Mouse (Mus musculus) A20 (cell line): ENCODE results near the gene Shoc2.
A peak's percentile ranks its signal among the peaks of the same experiment; 100 is the strongest.
"Not testable (repeated sequence)": the region's sequence is repeated elsewhere in the genome, so short reads cannot be mapped to it uniquely, and the experiment has no call there.

Experiments used
- DNase-seq: peaks from one replicate; pipeline ENCODE4 v3.0.0-alpha.2; 2011; ENCODE audit warnings: low read depth, low spot score

Gene Shoc2

DNA sequence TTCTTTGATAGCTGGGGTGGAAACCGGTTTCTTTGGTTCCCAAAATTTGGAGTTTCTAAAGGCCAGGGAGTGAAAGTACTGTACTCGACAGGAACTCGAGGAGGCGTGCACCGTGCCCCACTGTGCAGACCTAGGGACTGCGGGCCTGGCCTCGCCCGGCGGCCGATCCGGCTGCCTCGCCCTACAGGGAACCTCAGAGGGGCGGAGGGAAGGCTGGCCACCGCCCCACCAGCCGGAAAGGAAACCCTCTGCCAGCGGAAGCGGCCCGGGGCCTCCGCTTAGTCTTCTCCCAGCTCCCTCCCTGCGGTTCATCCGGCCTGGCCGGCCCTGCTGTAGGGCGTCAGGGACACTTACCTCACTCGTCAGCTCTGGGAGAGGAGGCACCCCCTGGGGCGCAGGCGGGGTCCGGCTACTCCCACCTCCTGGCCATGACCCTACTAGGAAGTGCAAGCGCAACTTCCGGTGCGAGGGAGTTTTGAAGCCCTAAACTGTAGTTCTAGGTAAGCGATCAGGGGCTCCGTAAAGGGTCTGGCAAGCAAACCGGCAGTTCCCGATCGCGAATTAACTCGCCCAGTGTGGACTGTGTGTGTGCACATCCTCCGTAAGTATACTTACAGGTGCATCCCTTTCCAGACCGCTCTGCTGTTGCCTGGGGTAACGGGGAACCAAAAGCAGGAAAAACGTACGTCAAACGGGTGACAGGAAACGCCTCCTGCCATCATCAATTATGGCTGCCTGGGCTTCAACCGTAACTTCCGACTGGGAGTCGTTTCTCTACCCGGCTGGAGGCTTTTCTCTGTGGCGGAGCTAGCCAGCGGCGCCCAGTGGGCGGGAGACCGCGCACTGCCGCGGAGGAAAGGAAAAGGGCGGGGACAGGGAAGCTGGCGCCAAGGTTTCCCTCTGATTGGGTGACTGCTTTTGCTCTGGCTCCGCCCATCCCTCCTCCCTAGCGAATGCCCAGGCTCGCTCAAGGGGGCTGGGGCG lies at the start of gene Shoc2, which contains the start of gene Bbip1:
Gene Shoc2 (plus strand): TSS at position 505 of the 984 bp plus-strand sequence.
Gene Bbip1 (minus strand): TSS at position 826 of the 984 bp plus-strand sequence.
- peak; percentile 99 for DNase-seq

DNA sequence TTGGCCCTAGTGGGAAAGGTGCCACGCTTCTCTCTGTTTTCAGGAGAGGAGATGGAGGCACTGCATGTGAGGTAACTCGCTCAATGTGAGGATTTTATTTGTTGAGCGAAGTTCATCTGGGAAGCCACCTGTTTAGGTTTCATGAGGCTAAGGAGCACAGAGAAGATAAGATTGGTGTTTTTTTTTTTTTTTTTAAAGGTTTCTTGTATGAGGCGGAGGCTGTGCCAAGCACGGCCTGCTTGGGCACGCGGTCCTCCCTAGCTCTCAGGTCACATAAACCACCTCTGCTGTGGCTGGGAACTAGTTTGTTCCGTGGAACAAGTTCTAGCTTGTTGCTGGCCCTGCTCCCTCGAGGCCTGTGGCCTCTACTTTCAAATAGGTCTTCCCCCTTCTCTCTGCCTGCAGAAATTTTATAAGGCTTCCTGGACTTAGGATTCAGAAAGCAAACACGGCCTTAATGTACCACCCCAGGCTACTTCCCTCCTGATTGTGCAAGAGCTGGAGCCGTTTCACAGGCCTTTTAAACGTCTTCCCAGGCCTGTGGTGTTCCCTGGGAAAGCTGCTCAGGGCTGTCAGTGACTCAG lies 49.5 kb upstream of the Shoc2 start:
- DNase-seq = no peak

DNA sequence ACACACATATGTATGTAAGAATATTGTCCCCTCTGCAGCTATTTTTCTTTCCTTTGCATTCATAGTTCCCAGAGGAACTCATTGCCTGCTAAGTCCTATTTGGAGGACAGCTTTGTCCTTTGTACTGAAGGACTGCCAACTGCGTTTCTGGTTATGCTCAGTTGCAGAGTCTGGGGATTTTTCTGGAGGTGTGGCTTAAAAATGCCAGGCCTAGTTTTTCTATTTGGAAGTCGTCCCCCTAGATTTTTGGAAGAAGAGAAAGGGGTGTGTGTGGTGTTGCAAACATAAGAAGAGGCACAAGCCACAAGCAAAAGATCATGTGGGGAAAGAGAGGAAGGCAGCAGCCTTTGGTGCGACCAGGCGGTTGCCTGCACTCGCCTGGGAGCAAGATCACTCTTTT lies 46.1 kb upstream of the Shoc2 start:
- DNase-seq = no peak

DNA sequence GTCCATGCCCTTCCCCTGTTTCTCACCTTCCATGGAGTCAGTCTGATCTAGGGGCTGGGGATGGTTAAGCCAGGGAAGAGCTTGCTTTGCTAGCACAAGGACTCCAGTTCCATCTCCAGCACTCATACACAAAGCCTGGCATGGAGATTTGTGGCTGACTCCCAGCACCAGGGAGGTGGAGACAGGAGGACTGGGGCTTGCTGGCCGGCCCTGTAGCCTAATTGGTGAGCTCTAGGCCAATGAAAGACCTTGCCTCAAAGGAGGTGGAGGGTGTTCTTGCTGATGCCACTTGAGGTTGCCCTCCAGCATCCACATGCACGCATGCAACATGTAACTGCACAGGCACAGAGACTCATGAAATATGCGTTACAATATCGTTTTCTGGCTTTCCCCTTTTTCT lies 45.6 kb upstream of the Shoc2 start:
- no peak for DNase-seq

DNA sequence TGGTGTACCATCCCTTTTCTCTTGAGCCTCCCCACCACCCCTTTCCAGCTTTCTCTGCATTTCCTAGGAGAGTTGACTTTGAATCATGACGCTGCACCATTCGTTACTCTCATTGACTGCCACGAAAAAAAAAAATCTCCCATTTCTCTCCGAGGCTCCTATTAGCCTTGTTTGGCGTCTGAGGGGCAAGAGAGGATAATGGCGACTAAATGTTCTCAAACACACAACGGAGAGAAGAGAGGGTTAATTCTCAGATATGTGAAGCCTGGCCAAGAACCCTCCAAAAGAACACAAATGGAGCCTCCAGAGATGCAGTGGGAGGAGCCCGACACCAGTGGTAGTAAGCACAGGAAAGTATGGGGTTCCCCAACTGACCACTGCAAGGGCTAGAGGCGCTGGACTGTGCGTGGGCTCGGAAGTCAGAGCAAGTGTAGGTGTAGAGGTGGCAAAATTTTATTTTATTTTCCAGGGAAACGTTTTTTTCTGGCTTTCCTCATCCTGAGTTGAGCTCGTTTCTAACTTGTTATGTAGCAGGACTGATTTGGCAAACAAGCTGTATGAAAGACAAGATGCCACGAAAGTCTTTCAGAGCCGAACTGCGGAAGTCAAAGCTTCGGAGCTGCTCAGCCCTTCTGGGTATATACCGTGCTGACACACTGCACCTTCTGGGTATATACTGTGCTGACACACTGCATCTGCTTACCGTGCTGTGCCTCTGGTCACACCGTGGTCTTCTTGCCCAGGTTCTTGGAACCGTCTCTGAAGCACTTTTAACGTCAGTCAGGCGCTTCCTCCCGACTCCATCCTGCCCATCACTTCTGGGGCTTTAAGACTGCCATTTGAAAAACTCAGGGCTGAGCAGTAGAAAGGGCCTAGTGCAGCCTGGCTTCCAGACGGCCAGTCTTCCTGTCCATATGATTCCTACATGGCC lies 44.9 kb upstream of the Shoc2 start:
- no peak for DNase-seq

DNA sequence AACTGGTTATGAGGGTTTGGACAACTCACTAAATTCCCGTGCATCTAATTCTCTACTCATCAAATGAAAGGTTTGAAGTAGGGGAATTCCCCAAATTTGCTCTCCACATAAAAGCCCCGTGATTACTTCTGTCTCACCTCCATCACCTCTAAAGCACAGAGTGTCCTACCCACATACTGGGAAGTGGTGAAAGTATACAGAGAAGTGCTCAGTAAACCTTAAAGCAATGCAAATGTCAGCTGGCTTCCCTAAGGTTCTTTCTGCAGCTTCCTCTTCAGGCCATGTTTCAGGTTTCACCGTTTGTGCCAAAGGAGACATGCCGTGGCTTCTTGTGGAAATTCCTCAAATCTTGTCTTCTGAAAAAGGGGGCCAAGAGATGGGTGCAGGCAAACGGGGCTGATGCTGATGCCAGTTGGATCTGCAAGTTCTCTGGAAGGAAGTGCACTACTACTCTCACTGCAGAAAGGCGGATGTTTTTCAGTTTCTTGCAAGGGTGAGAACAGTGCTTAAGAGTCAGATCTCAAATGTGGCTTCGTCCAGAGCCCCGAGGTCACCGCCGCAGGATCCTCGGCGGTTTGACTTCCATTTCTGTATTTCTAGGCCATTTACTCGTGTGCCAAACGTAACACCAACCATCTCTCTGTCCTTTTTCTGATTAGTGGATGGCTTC lies 44.0 kb upstream of the Shoc2 start:
- DNase-seq = peak; percentile 19

DNA sequence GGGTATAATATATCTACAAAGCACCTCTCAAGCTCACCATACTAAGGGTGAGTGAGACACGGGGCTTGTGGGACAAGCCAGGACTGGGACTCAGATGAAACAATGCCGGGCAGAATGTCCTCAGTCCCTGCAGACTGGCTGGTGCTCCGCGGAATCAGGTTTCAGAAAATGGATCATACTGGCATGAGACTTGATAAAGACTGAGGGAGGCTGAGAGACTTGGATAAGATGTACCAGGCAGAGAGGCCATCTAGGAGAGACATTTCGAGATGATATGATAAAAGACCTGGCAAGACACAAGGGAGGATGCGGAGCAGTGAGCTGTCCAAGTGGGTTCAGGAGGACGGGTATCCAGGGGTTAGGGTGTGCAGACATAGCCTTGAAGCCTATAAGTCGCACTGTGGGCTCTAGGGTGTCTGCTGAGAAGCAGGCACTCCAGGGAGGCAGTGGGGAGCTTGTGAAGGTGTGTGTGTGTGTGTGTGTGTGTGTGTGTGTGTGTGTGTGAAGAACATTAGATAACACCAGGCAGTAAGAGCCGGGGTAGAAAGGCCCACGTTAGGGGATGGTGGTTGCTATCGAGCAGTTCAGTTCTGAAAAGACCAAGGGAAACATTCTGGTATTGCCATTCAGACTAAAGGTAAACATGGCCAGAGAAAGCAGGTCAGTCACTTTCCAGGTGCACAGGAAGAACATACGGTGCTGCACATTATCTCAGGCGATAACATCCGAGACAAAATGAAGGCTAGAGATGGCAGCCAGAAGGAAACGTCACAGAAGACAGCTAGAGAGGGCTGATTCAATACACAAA lies 42.0 kb upstream of the Shoc2 start:
- no peak for DNase-seq

DNA sequence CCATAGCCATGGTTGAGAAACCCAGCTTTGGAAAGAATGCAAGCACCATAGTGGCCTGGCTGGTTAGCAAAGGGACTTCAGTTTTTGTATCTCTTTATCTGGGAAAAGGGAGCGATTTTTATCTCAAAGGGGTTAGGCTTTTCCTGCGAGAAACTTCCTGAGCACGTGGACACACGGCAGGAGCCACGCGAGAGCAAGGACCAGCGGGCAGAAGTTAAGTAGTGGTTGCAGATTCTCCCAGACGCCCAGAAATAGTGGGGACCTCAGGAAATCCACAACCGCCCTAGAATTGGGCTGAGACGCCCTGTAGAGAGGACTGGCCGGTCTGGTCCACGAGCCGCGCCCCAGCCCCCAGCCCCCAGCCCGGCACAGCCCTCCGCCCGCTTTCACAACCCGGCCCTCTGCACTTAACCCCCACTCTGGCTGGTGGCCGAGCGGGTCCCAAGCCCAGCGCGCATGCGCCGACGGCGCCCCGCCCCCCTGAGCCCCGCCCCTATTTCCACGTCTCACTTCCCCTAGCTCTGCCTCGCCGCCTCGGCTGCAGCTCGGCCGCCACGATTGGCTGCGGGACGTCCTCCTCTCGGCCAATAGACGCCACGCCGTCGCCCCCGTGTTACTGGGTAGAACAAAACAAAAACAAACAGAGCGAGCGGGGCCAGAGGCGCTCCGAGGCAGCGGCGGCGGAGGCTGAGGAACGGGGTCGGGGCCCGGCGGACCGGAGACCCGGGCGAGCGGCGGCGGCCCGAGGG lies 41.2 kb upstream of the Shoc2 start:
- peak; percentile 98 for DNase-seq

DNA sequence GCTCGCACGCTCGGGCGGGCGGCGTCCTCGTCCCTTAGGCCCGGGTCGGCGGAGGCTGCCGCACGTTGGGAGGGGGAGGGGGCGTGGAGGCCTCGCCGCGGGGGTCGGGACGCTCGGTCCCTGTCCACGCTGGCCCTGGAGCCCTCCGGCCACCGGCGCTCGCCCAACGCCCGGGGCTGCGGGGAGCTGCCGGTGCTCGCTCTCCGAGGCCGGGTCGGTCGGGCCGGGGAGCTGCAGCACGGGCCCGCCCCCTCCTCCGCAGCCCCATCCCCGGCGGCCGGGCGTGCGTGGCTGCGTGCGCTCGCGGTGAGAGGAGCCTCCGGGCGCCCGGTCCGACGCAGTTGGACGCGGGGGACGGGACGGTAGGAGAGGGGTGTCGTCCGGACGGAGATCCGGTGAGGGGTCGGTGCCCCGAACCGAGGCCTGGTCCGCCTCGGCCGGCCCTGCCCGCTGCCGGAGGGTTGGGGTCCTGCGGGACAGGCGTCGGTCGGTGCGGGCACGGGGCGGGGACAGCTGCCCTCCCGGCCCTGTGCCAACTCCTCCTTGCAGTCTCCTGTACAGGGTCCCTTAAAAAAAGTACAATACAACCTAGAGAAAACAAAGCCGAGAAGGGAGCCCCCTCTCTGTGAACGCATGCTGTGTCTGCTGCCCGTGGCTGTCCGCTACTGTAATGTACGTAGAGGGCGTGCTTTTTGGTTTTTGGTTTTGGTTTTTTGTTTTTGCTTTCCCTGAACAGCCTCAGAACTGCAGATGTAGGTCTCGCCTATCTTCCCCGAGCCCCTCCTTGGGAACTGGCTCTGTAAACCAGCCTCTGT lies 40.4 kb upstream of the Shoc2 start:
- DNase-seq = peak; percentile 85

DNA sequence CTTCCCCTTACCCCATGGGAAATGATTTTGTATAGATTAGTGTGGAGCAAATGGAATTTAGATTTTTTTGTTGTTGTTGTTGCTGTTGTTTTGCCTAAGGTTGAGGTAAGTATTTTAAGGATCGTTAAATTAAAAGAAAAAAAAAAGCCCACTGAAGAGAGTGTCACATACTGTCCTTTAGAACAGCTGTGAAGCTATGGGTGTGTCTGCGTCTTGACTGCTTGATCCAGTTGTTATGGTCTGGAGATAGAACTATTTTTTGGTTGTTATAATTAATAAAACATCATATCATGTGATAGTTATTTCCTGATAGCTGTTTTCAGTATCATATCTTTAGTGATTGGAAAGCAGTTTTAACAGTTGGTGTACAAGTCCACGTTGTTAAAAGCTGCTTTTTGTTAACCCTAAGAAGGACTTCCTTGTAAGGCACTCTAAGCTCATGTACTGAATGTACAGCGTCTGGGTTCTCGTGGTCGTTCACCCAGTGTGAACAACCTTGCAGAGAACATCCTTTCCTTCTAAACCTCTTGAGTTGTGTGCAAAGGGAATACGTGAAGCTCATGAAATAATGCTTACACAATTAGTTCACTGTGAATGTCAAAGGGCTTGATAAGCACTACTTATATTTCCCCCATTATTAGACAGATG lies 39.1 kb upstream of the Shoc2 start:
- DNase-seq = peak; percentile 48

DNA sequence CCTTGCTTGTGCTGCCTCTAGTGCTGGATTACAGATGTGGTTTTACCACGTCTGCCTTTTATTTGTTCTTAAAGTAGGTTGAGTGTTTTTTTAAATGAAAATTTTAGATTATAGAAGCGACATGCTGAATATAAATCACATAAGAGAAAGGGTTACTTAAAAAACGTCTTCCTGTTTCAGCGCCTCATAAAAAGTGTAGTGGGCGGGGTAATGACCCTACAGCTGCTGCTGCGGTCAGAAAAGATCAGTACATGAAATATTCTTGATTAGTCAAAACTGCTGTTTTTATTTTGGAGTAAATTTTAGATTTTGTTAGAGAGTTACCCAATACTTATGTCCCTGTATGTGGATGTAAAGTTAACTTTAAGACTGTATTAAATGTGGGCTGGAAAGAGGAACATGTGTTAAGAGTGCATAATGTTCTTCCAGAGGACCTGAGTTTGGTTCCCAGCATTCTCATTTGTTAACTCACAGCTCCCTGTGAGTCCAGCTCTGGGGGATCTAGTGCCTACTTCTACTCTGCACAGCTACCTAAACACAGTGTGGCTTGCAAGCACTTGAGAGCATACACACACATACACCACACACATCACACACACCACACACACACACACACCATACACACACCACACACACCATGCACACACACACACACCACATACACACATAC lies 37.9 kb upstream of the Shoc2 start:
- peak; percentile 76 for DNase-seq

DNA sequence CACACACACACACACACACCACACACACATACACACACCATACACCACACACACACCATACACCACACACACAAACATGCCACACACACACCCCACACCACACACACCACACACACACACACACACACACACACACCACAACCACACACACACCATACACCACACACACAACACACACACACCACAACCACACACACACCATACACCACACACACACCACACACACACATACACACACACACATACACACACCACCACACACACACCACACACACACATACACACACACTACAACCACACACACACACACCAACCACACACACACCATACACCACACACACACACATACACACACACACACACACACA lies 37.4 kb upstream of the Shoc2 start:
- DNase-seq = not testable (repeated sequence)

DNA sequence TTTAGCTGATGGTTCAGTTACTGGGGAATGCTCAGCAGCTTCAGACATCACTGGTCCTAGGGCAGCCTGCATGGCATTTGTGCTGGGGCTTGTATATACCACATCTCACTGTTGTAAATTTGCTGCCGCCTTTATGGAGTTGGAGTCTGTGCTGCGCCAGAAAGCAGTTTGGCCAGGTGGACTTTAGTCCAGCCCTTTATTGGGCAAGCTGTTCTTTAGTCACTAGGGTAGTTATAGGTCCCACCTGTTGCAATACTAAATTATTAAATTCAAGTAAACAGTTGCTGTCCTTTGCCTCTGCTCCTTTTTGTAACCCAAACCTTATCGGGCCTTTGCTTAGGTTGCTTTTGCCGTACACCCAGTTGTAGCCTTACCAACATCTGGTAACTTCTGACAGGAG lies 29.2 kb upstream of the Shoc2 start:
- no peak for DNase-seq

DNA sequence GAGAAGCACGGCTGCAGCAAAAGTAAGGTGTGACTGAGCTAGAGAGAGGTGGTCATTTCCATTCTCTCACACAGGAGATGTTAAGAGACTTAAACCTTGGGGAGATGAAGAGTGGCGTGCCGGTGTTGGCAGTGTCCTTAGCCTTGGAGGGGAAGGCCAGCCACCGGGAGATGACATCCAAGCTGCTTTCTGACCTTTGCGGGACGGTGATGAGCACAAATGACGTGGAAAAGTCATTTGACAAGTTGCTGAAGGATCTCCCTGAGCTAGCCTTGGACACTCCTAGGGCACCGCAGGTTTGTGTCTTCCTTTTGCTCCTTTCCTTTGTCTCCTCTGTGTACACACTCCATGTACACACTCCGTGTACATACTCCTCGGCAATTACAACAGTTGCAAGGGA lies 24.6 kb upstream of the Shoc2 start:
- DNase-seq = no peak

DNA sequence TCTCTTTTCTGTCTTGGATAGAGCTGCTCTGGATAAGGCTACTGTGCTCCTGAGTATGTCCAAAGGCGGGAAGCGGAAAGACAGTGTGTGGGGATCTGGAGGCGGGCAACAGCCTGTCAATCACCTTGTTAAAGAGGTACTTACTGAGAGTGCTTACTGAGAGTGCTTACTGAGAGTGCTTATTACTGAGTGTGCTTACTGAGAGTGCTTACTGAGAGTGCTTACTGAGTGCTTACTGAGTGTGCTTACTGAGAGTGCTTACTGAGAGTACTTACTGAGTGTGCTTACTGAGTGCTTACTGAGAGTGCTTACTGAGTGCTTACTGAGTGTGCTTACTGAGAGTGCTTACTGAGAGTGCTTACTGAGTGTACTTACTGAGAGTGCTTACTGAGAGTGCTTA lies 22.1 kb upstream of the Shoc2 start:
- DNase-seq = not testable (repeated sequence)

DNA sequence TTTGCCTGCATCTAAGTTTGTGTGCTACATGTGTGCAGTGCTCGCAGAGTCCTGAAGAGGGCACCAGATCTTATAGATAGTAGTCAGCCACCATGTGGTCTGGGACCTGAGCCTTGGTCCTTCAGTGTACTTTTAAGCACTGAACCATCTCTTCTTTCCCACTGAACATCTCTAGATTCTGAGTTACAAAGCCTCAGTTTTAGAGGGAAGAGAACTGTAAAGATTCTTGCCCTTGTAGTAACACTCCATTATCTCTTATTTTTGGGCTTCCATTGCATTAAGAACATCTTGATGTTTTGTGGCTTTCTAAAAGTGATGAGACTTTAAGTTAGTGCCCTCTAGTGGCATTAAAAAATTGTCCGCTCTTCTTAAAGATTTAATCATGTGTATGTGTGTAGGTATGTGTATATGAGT lies 18.8 kb upstream of the Shoc2 start:
- peak; percentile 74 for DNase-seq

DNA sequence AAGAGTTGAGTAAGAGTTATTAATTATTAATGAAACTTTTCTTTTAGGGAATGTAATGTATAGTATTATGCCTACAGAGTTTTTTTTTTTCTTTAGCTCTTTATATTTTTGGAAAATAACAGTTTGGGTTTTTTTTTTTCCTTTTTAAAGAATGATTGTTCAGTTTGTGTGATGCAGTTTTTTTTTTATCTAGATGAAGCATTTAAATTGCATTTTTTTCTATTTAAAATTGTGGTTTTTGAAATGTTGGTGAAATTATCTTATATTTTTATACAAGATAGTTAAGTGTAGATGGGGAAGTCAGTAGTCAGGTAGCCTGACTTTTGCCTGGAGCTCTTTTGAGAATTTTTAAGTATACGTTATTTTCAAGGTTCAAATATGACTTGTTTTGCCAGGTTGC lies 17.4 kb upstream of the Shoc2 start:
- no peak for DNase-seq

DNA sequence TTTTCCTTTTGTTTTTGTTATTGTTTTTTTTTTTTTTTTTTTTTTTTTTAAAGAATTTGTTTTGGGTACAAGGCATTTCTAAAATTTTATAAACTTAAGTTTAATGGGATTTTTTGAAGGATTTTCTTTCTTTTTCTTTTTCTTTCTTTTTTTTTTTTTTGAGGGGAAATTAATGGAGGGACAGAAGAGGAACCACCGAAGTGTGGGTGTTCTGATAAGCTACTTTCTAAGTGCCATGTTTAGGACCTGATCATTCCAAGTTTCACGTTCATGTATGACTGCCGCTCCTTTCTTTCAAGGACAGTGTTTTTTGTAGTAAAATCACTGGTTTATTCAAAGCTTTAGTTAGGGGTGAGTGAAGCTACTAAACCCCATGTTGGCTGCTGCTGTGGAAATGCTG lies 14.9 kb upstream of the Shoc2 start:
- no peak for DNase-seq
